Mouse (Mus musculus) midbrain, postnatal 0 days (tissue): ENCODE results near the gene Map9. TPM values are rescaled to one million over a fixed set of nuclear protein-coding genes. Genes with fewer than 3 reads are reported as not detected.
"Not testable (repeated sequence)": the region's sequence is repeated elsewhere in the genome, so short reads cannot be mapped to it uniquely, and the experiment has no call there.

ENCODE experiments used
- ATAC-seq: fragments of 200-750 bp; cut with Nextera tagmentation; 2 replicates; pipeline ENCODE4 v1.8.0; 2017; ENCODE audit warnings: moderate number of reproducible peaks, mild to moderate bottlenecking, moderate TSS enrichment, moderate library complexity; ENCODE audit not compliant: low FRiP score
- DNase-seq: peaks from one replicate; pipeline ENCODE4 v3.0.0-alpha.2; 2015; ENCODE audit warnings: low spot score
- H3K27ac ChIP-seq: fragments of 300-500 bp; sonication (generic); 2 replicates; pipeline ENCODE4 v1.5.1; 2014; ENCODE audit warnings: low read depth, mild to moderate bottlenecking, low read length, mixed read lengths
- H3K27me3 ChIP-seq: fragments of 300-500 bp; sonication (generic); 2 replicates; pipeline ENCODE4 v1.6.1; 2014; ENCODE audit warnings: low read length, control low read depth, mixed read lengths; ENCODE audit not compliant: insufficient read depth
- H3K36me3 ChIP-seq: fragments of 300-500 bp; sonication (generic); 2 replicates; pipeline ENCODE4 v1.6.1; 2014; ENCODE audit warnings: low read length, control low read depth, mixed read lengths; ENCODE audit not compliant: insufficient read depth
- H3K4me1 ChIP-seq: fragments of 300-500 bp; sonication (generic); 2 replicates; pipeline ENCODE4 v1.6.1; 2014; ENCODE audit warnings: mild to moderate bottlenecking, control low read depth, antibody characterized with exemption, low read length, mixed read lengths; ENCODE audit not compliant: insufficient read depth
- H3K4me2 ChIP-seq: fragments of 300-500 bp; sonication (generic); 2 replicates; pipeline ENCODE4 v1.6.1; 2014; ENCODE audit warnings: low read depth, mild to moderate bottlenecking, low read length, mixed read lengths; ENCODE audit not compliant: poor library complexity, severe bottlenecking
- H3K4me3 ChIP-seq: fragments of 300-500 bp; sonication (generic); 2 replicates; pipeline ENCODE4 v1.5.1; 2014; ENCODE audit warnings: low read depth, mild to moderate bottlenecking, low read length, moderate library complexity
- H3K9ac ChIP-seq: fragments of 300-500 bp; sonication (generic); replicated peaks from 2 replicates; pipeline ENCODE4 v1.6.1; 2014; ENCODE audit warnings: mild to moderate bottlenecking, low read length, moderate library complexity, mixed read lengths; ENCODE audit not compliant: poor library complexity, severe bottlenecking
- H3K9me3 ChIP-seq: fragments of 300-500 bp; sonication (generic); 2 replicates; pipeline ENCODE4 v1.6.1; 2016; ENCODE audit warnings: low read length, control low read depth
- CTCF ChIP-seq: IDR thresholded peaks from 2 replicates; pipeline ENCODE4 v1.5.1; 2016; ENCODE audit warnings: antibody characterized with exemption, mild to moderate bottlenecking
- WGBS: fragments of 180-500 bp; shearing (Covaris S2); extraction: QIAGEN DNeasy Blood & Tissue Kit; methylation state at CpG from one replicate; pipeline ENCODE4 v1.1.7; 2014; 5-methylcytosine and 5-hydroxymethylcytosine counted together
- polyA plus RNA-seq: library from polyadenylated mRNA; unstranded; fragments of >200 nt; fragmentation: Nextera tagmentation; extraction: Ambion mirVana; gene quantifications from 2 replicates; pipeline ENCODE4 v1.2.1, GENCODE M21; 2015
- total RNA-seq: library from RNA; depleted of rRNA; stranded (reverse); fragments of >200 nt; gene quantifications from 2 replicates; pipeline ENCODE4 v1.2.3, GENCODE M21; 2014; rRNA removed

Map9 gene
- total RNA-seq (84.6 and 104 TPM in 2 replicates), polyA plus RNA-seq (158 and 174 TPM in 2 replicates)

- TF ChIP-seq CTCF = no peak
- peak; percentile 100 for DNase-seq
- peak; percentile 100 for ATAC-seq
These were observed at the start of gene Map9 for GRCm38 (mm10) chr3:82357797-82358524. Gene Map9 (plus strand): TSS chr3:82358044.

GRCm38 (mm10) chr3:82315728-82316127, 42.1 kb upstream of the Map9 start:
- H3K4me2 ChIP-seq = no peak overlapping the region
- ATAC-seq = no peak
- H3K36me3 ChIP-seq = no peaks in the 10 kb centered on the region
- no peaks in the 10 kb centered on the region for H3K4me1 ChIP-seq
- H3K9ac ChIP-seq = no peak overlapping the region
- no peaks in the 10 kb centered on the region for H3K27me3 ChIP-seq
- WGBS = 93% methylated on average over 4 of the region's 4 CpGs
- TF ChIP-seq CTCF = no peak
- no peak for DNase-seq
- no peak overlapping the region for H3K27ac ChIP-seq
- H3K4me3 ChIP-seq = no peak overlapping the region
- H3K9me3 ChIP-seq = no peaks in the 10 kb centered on the region

More at GRCm38 (mm10) chr3:82357797-82358524, at the start of gene Map9:
- Histone ChIP-seq H3K4me1 (peaks cover 6% of the 10 kb centered on the region; the same call in 1 of the 2 replicates), H3K36me3 (peaks cover 11% of the 10 kb centered on the region), H3K9ac (peak within 1 kb of the TSS; percentile 69), H3K4me3 (peak within 1 kb of the TSS; percentile 72), H3K27ac (peak within 1 kb of the TSS; percentile 74), H3K9me3 (no peaks in the 10 kb centered on the region), H3K4me2 (peak within 1 kb of the TSS; percentile 54), H3K27me3 (no peaks in the 10 kb centered on the region)
- WGBS = under 1% methylated on average over 54 of the region's 54 CpGs

DNA sequence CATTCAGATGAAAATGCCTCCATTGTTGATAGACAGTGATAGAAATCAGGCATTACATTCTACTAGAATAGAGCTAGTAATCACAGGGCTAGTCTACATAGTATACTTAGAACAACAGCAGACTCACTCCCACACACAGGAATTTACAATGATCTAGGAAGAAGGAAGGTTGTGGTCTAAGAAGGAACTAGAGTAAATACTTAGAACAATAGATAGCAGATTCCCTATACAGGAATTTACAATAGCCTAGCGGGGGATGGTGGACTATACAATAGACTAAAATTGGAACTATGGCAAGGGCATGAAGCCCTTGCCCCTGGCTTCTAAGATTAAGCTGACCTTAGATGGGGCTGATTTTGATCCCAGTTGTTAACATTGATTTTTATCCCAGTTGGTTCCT, 31.1 kb upstream of the Map9 start:
- not testable (repeated sequence) for H3K9ac ChIP-seq, H3K4me1 ChIP-seq, ATAC-seq, H3K36me3 ChIP-seq, H3K4me2 ChIP-seq, H3K27me3 ChIP-seq, H3K4me3 ChIP-seq, DNase-seq, H3K27ac ChIP-seq, H3K9me3 ChIP-seq
- 92% methylated on average over 1 of the region's 1 CpGs for WGBS

DNA sequence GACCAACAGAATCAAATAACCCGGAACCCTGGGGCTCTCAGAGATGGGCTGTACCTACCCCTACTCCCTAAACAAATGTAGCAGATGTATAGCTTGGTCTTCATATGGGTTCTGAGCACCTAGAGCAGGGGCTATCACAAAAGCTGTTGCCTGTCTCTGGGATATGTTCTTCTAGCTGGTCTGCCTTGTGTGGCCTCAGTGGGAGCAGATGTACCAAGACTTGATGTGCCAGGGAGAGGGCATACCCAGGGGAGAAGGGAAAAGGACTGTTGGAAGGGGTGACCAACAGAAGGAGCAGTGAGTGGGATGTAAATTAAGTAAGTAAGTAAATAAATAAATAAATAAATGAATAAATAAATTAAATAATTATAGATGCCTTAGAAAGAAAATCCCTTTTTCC, 25.8 kb upstream of the Map9 start:
- H3K4me1 ChIP-seq = no peaks in the 10 kb centered on the region
- ATAC-seq (no peak), DNase-seq (no peak)
- no peak overlapping the region for H3K27ac ChIP-seq
- no peaks in the 10 kb centered on the region for H3K36me3 ChIP-seq
- H3K9ac ChIP-seq = no peak overlapping the region
- no peak overlapping the region for H3K4me2 ChIP-seq
- WGBS = 92% methylated on average over 1 of the region's 1 CpGs
- no peak for TF ChIP-seq CTCF
- H3K9me3 ChIP-seq = 0 out of 2 replicates have a peak, but pooled peaks cover 3% of the 10 kb centered on the region
- H3K4me3 ChIP-seq = no peak overlapping the region
- no peaks in the 10 kb centered on the region for H3K27me3 ChIP-seq

DNA sequence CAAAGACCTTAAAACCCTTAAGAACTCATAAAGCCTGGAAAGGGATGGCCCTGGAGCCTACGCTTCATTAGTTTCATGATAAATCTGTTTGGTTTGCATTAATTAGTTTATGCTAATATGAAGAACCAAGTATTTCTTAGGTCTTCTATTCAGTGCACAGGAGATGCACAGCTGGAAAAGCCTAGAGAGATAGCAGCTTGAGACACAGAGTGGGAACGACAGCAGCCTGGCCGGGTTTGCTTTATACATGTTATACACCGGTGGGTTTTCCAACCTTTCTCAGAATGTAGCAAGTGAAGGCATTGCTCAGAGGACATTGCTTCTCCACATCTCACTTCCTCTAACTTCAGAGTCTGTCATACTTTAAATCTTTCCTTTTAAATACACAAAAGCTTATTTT, 25.3 kb upstream of the Map9 start:
- no peak overlapping the region for H3K9ac ChIP-seq
- no peak overlapping the region for H3K27ac ChIP-seq
- H3K4me3 ChIP-seq = no peak overlapping the region
- no peak overlapping the region for H3K4me2 ChIP-seq
- TF ChIP-seq CTCF = no peak
- H3K9me3 ChIP-seq = 0 out of 2 replicates have a peak, but pooled peaks cover 3% of the 10 kb centered on the region
- no peaks in the 10 kb centered on the region for H3K4me1 ChIP-seq
- 73% methylated on average over 4 of the region's 4 CpGs for WGBS
- no peak for DNase-seq
- ATAC-seq = no peak
- no peaks in the 10 kb centered on the region for H3K36me3 ChIP-seq
- H3K27me3 ChIP-seq = no peaks in the 10 kb centered on the region
